Mouse (Mus musculus): ENCODE data around the gene Txlna. TPM values are rescaled to one million over a fixed set of nuclear protein-coding genes. Genes with fewer than 3 reads are reported as not detected.

Gene Txlna
- polyA plus RNA-seq, 1 experiment from 2014 or later = 65.4 TPM

DNA sequence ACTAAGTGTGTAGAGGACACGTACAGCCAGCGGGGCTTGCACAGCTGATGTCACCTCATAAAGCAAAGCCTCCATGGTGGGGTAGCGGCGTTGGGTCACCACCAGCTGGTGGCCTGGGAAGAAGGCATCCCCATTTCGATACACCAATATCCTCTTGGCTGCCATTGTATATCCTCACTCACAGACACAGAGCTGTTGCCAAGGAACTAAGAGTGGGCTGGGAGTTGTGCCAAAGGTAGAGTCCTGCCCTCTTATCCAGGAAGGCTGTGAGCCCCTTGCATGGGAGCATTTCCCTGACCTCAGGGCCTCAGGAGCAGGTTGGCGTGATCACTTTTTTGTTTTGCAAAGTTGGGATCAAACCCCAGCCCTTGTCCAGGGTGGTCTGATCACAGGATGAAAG lies 26.8 kb downstream of the Txlna start, which contains the start of gene Dcdc2b:
Dcdc2b (minus strand) TSS at position 165 of the 400 bp plus-strand sequence.
- WGBS = 72% methylated on average over 6 of the region's 6 CpGs
- Histone ChIP-seq H3K36me3 (ENCODE audit: control insufficient read depth, insufficient read depth, low read length) (peaks cover 17% of the 10 kb centered on the region), H3K4me2 (ENCODE audit: low read length) (no peak within 1 kb of the TSS), H3K27ac (ENCODE audit: low read depth, low read length) (no peak within 1 kb of the TSS), H3K4me1 (ENCODE audit: control insufficient read depth, insufficient read depth, low read length) (peaks cover 4% of the 10 kb centered on the region; the same call in 1 of the 2 replicates), H3K9ac (ENCODE audit: low read length) (no peak within 1 kb of the TSS), H3K9me3 (replicated peaks; ENCODE audit: control insufficient read depth, low read length) (no peaks in the 10 kb centered on the region), H3K4me3 (ENCODE audit: low read depth, low read length) (no peak within 1 kb of the TSS), H3K27me3 (replicated peaks; ENCODE audit: control insufficient read depth, insufficient read depth, low read length) (no peaks in the 10 kb centered on the region)
- DNase-seq (ENCODE audit: low spot score) (peak; percentile 42), ATAC-seq (no peak)

DNA sequence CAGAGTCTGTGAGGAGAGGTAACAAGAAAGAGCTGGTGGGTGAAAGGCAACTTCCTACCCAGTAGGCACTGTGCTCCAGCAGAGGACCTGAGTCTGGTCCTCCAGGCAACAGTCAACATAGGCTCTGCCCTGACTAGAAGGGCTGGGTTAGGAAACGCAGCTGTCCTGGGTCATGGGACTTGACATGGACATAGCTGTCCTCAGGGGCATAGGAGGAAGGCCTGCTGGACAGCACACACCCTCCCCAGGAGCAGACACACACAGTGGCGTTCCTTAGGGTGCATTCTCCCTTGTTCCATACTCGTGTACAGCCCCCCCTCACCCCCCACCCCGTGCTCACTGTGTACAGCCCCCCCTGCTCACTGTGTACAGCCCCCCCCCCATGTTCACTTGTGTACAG lies 30.4 kb downstream of the Txlna start:
- Histone ChIP-seq H3K9ac (ENCODE audit: low read length) (no peak overlapping the region), H3K9me3 (replicated peaks; ENCODE audit: control insufficient read depth, low read length) (no peaks in the 10 kb centered on the region), H3K36me3 (ENCODE audit: control insufficient read depth, insufficient read depth, low read length) (peaks cover 32% of the 10 kb centered on the region), H3K27ac (ENCODE audit: low read depth, low read length) (no peak overlapping the region), H3K4me1 (ENCODE audit: control insufficient read depth, insufficient read depth, low read length) (no peaks in the 10 kb centered on the region), H3K27me3 (replicated peaks; ENCODE audit: control insufficient read depth, insufficient read depth, low read length) (no peaks in the 10 kb centered on the region), H3K4me2 (ENCODE audit: low read length) (no peak overlapping the region), H3K4me3 (ENCODE audit: low read depth, low read length) (no peak overlapping the region)
- 72% methylated on average over 4 of the region's 4 CpGs for WGBS
- DNase-seq (ENCODE audit: low spot score) = no peak
- ATAC-seq = no peak

DNA sequence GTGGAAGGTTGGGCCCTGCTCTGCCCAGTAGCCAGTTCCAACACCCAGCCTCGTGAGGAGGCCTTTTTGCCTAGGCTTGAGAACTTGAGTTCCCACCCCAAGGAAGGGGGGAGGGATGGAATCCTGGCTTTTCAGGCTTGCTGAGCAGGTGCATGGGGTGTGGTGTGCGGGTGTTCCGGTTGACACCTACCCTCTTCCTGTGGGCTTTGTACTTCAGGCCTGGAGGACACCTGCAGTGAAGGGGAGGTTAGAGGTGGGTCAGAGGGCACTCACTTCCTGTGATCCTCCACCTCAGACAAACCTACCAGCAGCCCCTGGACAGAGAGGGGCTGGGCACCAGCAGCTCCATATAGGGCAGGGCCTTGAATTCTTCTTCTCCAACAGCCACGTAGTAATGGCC lies 30.8 kb downstream of the Txlna start:
- Histone ChIP-seq H3K4me2 (ENCODE audit: low read length) (no peak overlapping the region), H3K4me1 (ENCODE audit: control insufficient read depth, insufficient read depth, low read length) (no peaks in the 10 kb centered on the region), H3K4me3 (ENCODE audit: low read depth, low read length) (no peak overlapping the region), H3K9ac (ENCODE audit: low read length) (no peak overlapping the region), H3K36me3 (ENCODE audit: control insufficient read depth, insufficient read depth, low read length) (peaks cover 32% of the 10 kb centered on the region), H3K9me3 (replicated peaks; ENCODE audit: control insufficient read depth, low read length) (no peaks in the 10 kb centered on the region), H3K27me3 (replicated peaks; ENCODE audit: control insufficient read depth, insufficient read depth, low read length) (no peaks in the 10 kb centered on the region), H3K27ac (ENCODE audit: low read depth, low read length) (no peak overlapping the region)
- no peak for DNase-seq (ENCODE audit: low spot score)
- no peak for ATAC-seq
- WGBS = 87% methylated on average over 4 of the region's 4 CpGs

DNA sequence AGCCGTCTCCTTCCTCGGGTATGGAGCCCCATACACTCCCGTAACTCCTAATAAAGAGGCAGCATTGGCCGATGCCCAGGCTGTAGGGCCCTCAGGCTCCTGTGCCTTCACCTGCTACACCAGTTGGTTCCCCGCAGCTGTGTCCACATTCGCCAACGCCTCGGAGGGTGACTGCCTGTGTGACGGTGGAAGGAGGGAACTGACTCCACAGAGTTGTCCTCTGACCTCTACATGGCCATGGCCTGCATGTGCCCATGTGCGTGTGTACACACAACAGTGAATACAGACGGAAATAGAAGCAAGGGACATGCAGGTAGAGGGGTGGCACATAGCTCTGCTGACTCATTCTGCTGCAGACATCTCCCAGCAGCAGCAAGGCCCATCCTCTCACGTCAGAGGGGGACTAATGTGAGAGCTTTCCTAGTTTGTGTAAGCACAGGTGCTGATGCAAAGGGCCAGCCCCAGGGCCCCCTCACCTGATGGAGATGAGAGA lies 31.7 kb downstream of the Txlna start:
- no peak overlapping the region for H3K4me3 ChIP-seq (ENCODE audit: low read depth, low read length)
- 90% methylated on average over 12 of the region's 12 CpGs for WGBS
- H3K4me2 ChIP-seq (ENCODE audit: low read length) = no peak overlapping the region
- H3K9ac ChIP-seq (ENCODE audit: low read length) = no peak overlapping the region
- no peaks in the 10 kb centered on the region for H3K9me3 ChIP-seq (replicated peaks; ENCODE audit: control insufficient read depth, low read length)
- no peak overlapping the region for H3K27ac ChIP-seq (ENCODE audit: low read depth, low read length)
- peaks cover 38% of the 10 kb centered on the region for H3K36me3 ChIP-seq (ENCODE audit: control insufficient read depth, insufficient read depth, low read length)
- ATAC-seq (peak; percentile 30; the same call in 1 of the 2 replicates), DNase-seq (ENCODE audit: low spot score) (no peak)
- no peaks in the 10 kb centered on the region for H3K27me3 ChIP-seq (replicated peaks; ENCODE audit: control insufficient read depth, insufficient read depth, low read length)
- no peaks in the 10 kb centered on the region for H3K4me1 ChIP-seq (ENCODE audit: control insufficient read depth, insufficient read depth, low read length)

DNA sequence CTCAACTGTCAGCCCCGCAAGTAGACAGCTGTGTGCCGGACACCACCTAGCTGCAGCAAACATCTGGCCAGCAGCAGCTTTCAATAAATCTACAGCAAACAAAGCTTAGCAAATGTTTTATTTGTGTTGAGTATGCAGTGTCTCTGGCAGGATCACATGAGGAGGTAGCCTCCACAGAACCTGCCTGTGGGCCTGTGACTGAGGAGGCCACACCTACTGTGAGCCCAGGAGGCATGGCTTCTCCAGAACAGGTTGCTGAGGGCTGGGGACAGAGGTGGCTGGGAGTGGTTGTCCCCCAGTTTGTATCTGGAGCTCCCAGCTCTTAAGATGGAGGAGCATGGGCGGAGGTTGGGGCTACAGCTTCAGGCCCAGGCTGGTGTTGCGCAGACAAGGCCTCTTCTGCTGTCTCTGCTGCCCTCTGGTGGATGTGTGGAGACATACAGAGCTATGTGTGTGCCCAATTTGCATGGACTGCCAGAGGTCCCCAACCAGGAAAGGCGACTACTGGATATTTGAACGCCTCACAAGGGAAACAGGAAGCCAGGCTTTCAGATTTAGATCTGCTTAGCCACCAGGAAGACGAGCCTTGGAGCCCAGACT lies 32.3 kb downstream of the Txlna start:
- H3K4me3 ChIP-seq (ENCODE audit: low read depth, low read length) = no peak overlapping the region
- peak overlapping the region; percentile 29; the same call in 1 of the 2 replicates for H3K9ac ChIP-seq (ENCODE audit: low read length)
- H3K9me3 ChIP-seq (replicated peaks; ENCODE audit: control insufficient read depth, low read length) = no peaks in the 10 kb centered on the region
- H3K27me3 ChIP-seq (replicated peaks; ENCODE audit: control insufficient read depth, insufficient read depth, low read length) = no peaks in the 10 kb centered on the region
- DNase-seq (ENCODE audit: low spot score) (peak; percentile 93), ATAC-seq (peak; percentile 92)
- peaks cover 45% of the 10 kb centered on the region for H3K36me3 ChIP-seq (ENCODE audit: control insufficient read depth, insufficient read depth, low read length)
- no peak overlapping the region for H3K4me2 ChIP-seq (ENCODE audit: low read length)
- 0 out of 2 replicates have a peak overlapping the region, but pooled peaks have one; percentile 18 for H3K27ac ChIP-seq (ENCODE audit: low read depth, low read length)
- no peaks in the 10 kb centered on the region for H3K4me1 ChIP-seq (ENCODE audit: control insufficient read depth, insufficient read depth, low read length)
- WGBS = 42% methylated on average over 7 of the region's 7 CpGs

DNA sequence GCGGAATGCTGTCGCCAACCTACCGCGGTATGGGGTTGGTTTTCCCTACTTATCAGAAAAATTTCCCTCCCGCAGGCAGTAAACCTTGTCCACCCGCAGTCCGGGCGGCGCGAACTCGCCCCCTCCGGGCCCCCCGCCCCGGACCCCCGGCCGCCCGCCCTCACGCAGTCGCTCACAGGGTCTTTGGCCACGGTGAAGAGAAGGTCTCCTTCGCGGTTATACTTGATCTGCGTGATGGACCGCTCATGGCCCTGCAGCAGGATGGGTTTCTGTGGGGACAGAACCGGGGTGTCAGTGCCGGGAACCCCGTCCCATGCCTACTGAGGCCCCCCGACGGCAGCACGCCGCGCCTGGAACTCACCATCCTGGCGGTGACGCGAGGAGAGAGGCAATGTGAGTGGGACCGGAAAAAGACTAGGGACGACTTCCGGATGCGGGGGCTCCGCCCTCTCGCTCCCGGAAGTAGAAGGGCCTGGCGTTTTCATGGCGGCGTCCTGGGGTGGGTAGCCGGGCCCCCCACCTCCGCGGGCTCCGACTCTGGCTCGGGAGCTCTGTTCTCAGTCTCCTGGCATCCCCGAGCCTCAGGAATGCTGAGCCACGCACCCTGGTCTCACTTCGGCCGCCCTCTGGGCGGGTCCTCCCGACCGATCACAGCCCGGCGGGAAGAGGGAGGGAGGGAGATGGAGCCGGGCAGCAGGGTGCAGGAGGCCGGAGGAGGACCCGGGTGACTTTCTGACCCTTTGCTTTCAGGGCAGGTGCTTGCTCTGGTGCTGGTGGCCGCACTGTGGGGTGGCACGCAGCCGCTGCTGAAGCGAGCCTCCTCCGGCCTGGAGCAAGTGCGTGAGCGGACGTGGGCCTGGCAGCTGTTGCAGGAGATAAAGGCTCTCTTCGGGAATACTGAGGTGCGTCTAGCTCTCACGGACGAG lies 40.4 kb downstream of the Txlna start, which contains the start of the genes Eif3i and Tmem234:
Eif3i (minus strand) TSS at position 416 of the 926 bp plus-strand sequence.
Tmem234 (plus strand) TSS at position 436 of the 926 bp plus-strand sequence.
- Histone ChIP-seq H3K27me3 (replicated peaks; ENCODE audit: control insufficient read depth, insufficient read depth, low read length) (no peaks in the 10 kb centered on the region), H3K36me3 (ENCODE audit: control insufficient read depth, insufficient read depth, low read length) (peaks cover 37% of the 10 kb centered on the region), H3K9me3 (replicated peaks; ENCODE audit: control insufficient read depth, low read length) (no peaks in the 10 kb centered on the region), H3K4me3 (ENCODE audit: low read depth, low read length) (peak within 1 kb of the TSS; percentile 97), H3K4me1 (ENCODE audit: control insufficient read depth, insufficient read depth, low read length) (peaks cover 15% of the 10 kb centered on the region), H3K9ac (ENCODE audit: low read length) (peak within 1 kb of the TSS; percentile 93), H3K4me2 (ENCODE audit: low read length) (peak within 1 kb of the TSS; percentile 81), H3K27ac (ENCODE audit: low read depth, low read length) (peak within 1 kb of the TSS; percentile 60)
- peak; percentile 91 for DNase-seq (ENCODE audit: low spot score)
- under 1% methylated on average over 72 of the region's 74 CpGs for WGBS
- peak; percentile 96 for ATAC-seq

DNA sequence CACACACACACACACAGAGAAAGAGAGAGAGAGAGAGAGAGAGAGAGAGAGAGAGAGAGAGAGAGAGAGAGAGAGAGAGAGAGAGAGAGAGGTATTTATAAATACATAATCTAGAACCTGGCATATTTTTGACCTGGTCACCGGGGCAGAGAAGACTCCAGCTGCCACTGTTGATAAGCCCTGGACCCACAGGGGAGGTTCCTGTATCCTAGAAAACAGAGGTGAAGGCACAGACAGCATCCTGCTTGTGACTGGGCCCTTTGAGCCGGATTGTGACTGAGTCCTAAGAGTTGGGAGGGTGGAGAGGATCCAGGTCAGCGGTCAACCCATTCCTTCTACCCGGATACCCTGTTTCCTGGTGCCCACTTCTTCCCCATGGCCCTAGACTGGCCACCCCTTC lies 52.0 kb downstream of the Txlna start:
- Histone ChIP-seq H3K27ac (ENCODE audit: low read depth, low read length) (no peak overlapping the region), H3K9ac (ENCODE audit: low read length) (no peak overlapping the region), H3K4me1 (ENCODE audit: control insufficient read depth, insufficient read depth, low read length) (no peaks in the 10 kb centered on the region), H3K36me3 (ENCODE audit: control insufficient read depth, insufficient read depth, low read length) (peaks cover 38% of the 10 kb centered on the region), H3K4me2 (ENCODE audit: low read length) (no peak overlapping the region), H3K4me3 (ENCODE audit: low read depth, low read length) (no peak overlapping the region), H3K9me3 (replicated peaks; ENCODE audit: control insufficient read depth, low read length) (no peaks in the 10 kb centered on the region), H3K27me3 (replicated peaks; ENCODE audit: control insufficient read depth, insufficient read depth, low read length) (no peaks in the 10 kb centered on the region)
- ATAC-seq (no peak), DNase-seq (ENCODE audit: low spot score) (no peak)
- WGBS = 90% methylated on average over 4 of the region's 4 CpGs

DNA sequence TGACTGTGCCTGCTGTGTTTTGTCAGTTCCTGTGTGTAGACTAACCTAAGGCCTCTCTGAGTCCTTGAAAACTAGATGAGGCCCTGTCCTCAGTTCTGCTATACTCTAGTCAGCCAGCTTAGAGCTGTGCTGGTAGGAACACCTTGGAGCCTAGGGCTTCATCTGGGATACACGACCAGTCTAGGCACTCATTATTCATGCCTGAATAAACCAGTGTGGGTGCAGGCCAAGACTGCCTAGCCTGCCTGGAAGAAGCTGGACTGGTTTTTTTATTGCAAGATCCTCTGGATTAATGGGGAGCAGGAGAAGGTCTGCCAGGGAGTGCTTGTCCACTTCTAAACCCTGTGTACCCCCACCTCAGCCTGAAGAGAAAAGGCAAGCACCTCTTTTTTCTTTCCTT lies 53.9 kb downstream of the Txlna start:
- Histone ChIP-seq H3K36me3 (ENCODE audit: control insufficient read depth, insufficient read depth, low read length) (peaks cover 19% of the 10 kb centered on the region), H3K4me3 (ENCODE audit: low read depth, low read length) (no peak overlapping the region), H3K4me2 (ENCODE audit: low read length) (no peak overlapping the region), H3K4me1 (ENCODE audit: control insufficient read depth, insufficient read depth, low read length) (no peaks in the 10 kb centered on the region), H3K27me3 (replicated peaks; ENCODE audit: control insufficient read depth, insufficient read depth, low read length) (no peaks in the 10 kb centered on the region), H3K27ac (ENCODE audit: low read depth, low read length) (no peak overlapping the region), H3K9ac (ENCODE audit: low read length) (no peak overlapping the region), H3K9me3 (replicated peaks; ENCODE audit: control insufficient read depth, low read length) (no peaks in the 10 kb centered on the region)
- WGBS = 7% methylated on average over 1 of the region's 1 CpGs
- DNase-seq (ENCODE audit: low spot score) (no peak), ATAC-seq (no peak)
